Comparison of ENCODE assay signal across 8 mouse cellular contexts in the genomic region with DNA sequence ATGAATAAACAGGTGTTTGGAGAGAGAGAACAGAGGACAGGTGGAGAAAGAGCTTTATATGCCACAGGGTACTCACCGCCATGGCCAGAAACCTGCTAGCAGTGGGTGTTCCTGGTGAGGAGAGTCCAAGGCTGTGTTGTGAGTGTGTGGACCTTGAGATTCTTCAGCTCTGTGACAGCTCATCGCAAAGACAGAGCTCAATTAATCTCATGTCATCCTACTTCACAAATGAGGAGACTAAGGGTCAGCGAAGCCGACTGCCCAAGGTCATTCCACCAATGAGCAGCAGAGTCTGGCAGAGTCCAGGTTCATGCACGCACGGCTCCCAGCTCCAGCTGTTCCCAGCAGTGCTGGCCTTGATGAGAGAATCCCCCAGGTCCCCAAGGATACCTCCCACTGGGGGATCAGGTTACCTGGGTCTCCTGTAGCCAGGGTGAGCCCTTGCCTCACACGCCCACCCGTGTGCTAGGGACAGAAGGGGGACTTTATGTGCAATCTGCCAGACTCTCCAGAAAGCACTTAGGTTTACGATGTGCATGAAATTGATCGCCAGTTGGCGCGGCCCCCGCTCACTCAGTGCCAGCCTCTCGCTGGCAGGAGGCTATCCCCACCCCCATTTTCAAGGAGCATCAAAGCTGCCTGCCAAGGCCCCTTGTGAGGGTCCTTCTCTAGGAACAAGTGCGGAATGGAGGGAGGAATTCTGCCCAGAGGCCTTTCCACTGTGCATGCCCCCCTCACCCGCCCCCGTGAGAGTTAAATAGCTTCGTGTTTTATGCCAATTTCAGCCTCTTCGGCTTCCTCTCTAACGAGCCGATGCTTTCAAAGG. TPM values are rescaled to one million over a fixed set of nuclear protein-coding genes. Genes with fewer than 3 reads are reported as not detected.
DNase-seq lines count a peak whose midpoint lies in the region.

No protein-coding gene starts in this region.

- intact Hi-C loops in heart, postnatal 36 days (cut with DNase I): no loop called here

- DNase-seq in embryo, embryonic 10.5 days (ENCODE audit: low spot score): peak; percentile 24
- DNase-seq in embryo, embryonic 9.5 days (ENCODE audit: extremely low spot score): no peak
- peak; percentile 65 for DNase-seq in retina, postnatal 1 day
- no peak for DNase-seq in retina, embryonic 14.5 days (ENCODE audit: low spot score)
- peak; percentile 74 to 79 for DNase-seq in layer of hippocampus, postnatal 10 days (ENCODE audit: low spot score in 2 of 2)
- peak; percentile 70 for DNase-seq in right cerebral cortex, postnatal 25 days
- DNase-seq in heart, postnatal 36 days: no peak
- DNase-seq in urinary bladder, postnatal 36 days (ENCODE audit: low spot score in 2 of 2): no peak

RNA-seq across cellular contexts. Expression of a gene that starts 27.6 kb away (rescaled TPM):
- 10 to 100 TPM; 60.4 to 61.7 TPM for total RNA-seq in layer of hippocampus, postnatal 10 days (2021)
- total RNA-seq in heart, postnatal 36 days (2021): 1 to 10 TPM; 2.3 to 4.6 TPM

Comparison
In these comparisons a context has a peak if more than half of its experiments do, and no peak if none do; other contexts are left out.
1. DNase-seq: peak in embryo, embryonic 10.5 days (single experiment), retina, postnatal 1 day (single experiment), layer of hippocampus, postnatal 10 days (2 of 2) and right cerebral cortex, postnatal 25 days (single experiment); none in embryo, embryonic 9.5 days (single experiment), retina, embryonic 14.5 days (single experiment), heart, postnatal 36 days (0 of 2) and urinary bladder, postnatal 36 days (0 of 2).
2. RNA of a gene that starts 27.6 kb away (total RNA-seq): 60.4 to 61.7 TPM in layer of hippocampus, postnatal 10 days; 2.3 to 4.6 TPM in heart, postnatal 36 days; every median in the first group is over 10 times any median in the second.